Mouse (Mus musculus): ENCODE measurements around the gene E430018J23Rik. TPM values are rescaled to one million over a fixed set of nuclear protein-coding genes. Genes with fewer than 3 reads are reported as not detected.
"Not testable (repeated sequence)": the region's sequence is repeated elsewhere in the genome, so short reads cannot be mapped to it uniquely, and the experiment has no call there.

The E430018J23Rik gene
- total RNA-seq, 1 experiment from 2014 or later: 10.7 TPM

- no peak for DNase-seq
These were observed 15.0 kb downstream of the E430018J23Rik start for GRCm38 (mm10) chr7:127378310-127378921.

GRCm38 (mm10) chr7:127375271-127376245, 17.9 kb downstream of the E430018J23Rik start, which contains the start of gene Zfp747:
Zfp747 (minus strand) TSS chr7:127376050.
- peak; percentile 90 for DNase-seq

- not testable (repeated sequence) for DNase-seq
These were observed 21.6 kb downstream of the E430018J23Rik start for GRCm38 (mm10) chr7:127371870-127372269.

- DNase-seq: no peak
These were observed 22.2 kb downstream of the E430018J23Rik start for GRCm38 (mm10) chr7:127371213-127371612.

GRCm38 (mm10) chr7:127366249-127366648, 27.2 kb downstream of the E430018J23Rik start:
- DNase-seq: no peak

GRCm38 (mm10) chr7:127364166-127364565, 29.3 kb downstream of the E430018J23Rik start:
- DNase-seq: no peak

- peak; percentile 37 for DNase-seq
These were observed 29.9 kb downstream of the E430018J23Rik start for GRCm38 (mm10) chr7:127363475-127363921.

GRCm38 (mm10) chr7:127362418-127362817, 31.0 kb downstream of the E430018J23Rik start:
- DNase-seq: not testable (repeated sequence)

- DNase-seq: no peak
These were observed 32.0 kb downstream of the E430018J23Rik start for GRCm38 (mm10) chr7:127361449-127361848.

- no peak for DNase-seq
These were observed 33.2 kb downstream of the E430018J23Rik start for GRCm38 (mm10) chr7:127360265-127360664.

GRCm38 (mm10) chr7:127358472-127358871, 35.0 kb downstream of the E430018J23Rik start:
- DNase-seq: no peak

GRCm38 (mm10) chr7:127357871-127358270, 35.6 kb downstream of the E430018J23Rik start:
- DNase-seq: no peak

GRCm38 (mm10) chr7:127355796-127356195, 37.6 kb downstream of the E430018J23Rik start:
- DNase-seq: no peak

GRCm38 (mm10) chr7:127351230-127352004, 42.0 kb downstream of the E430018J23Rik start:
- DNase-seq: no peak

- no peak for DNase-seq
These were observed 46.8 kb downstream of the E430018J23Rik start for GRCm38 (mm10) chr7:127346676-127347075.

GRCm38 (mm10) chr7:127345512-127346325, 47.7 kb downstream of the E430018J23Rik start, which contains the start of gene Zfp768:
Zfp768 (minus strand) TSS chr7:127345589.
- peak; percentile 98 for DNase-seq

- peak; percentile 67 for DNase-seq
These were observed 48.3 kb downstream of the E430018J23Rik start for GRCm38 (mm10) chr7:127345092-127345491.

GRCm38 (mm10) chr7:127344371-127344770, 49.1 kb downstream of the E430018J23Rik start:
- DNase-seq: no peak

- no peak for DNase-seq
These were observed 49.9 kb downstream of the E430018J23Rik start for GRCm38 (mm10) chr7:127343351-127344019.

GRCm38 (mm10) chr7:127342888-127343287, 50.5 kb downstream of the E430018J23Rik start:
- no peak for DNase-seq

- no peak for DNase-seq
These were observed 51.1 kb downstream of the E430018J23Rik start for GRCm38 (mm10) chr7:127342332-127342731.

Measured in adrenal gland, postnatal 25 days (tissue).